Mouse (Mus musculus): Measurements from ENCODE around the gene Sgms1. TPM values are rescaled to one million over a fixed set of nuclear protein-coding genes. Genes with fewer than 3 reads are reported as not detected.

Gene Sgms1
- polyA plus RNA-seq, 2 experiments from 2014 or later: 42.2 to 48.0 TPM

DNA sequence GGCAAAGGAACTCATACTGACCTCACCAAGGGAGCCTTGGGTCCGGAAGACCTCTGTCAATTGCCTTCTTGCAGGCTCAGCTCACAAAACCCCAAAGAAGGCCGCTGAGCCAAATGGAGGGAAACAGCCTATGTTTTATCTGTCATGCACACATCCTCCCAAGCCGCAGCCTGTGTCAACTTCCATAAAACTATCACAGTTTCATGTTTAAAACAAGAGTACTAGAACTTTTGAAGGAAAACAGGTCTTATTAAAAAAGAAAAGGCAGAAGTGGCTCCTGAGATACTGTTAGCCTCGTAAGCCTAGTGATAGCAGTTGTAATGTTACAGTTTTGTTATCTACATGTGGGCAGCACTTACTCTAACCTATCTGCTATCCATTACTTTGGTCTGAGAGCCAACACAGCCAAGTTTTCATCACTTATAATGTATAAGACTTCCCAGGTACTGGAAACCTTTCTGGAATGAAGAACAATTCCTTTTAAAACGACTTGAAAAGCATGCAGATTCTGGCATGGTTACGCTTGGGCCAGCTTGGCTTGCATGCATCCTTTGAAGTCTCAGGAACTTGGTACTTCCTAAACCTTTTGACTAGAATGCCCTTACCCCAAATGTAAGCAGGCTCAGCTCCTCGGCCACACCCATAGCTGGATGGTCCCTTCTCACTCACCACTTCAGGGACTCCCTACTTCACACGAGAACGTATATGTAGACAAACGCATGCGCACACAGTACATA is 150.6 kb downstream of the Sgms1 start:
- ATAC-seq: no peak

- no peak for ATAC-seq
These were observed 151.8 kb downstream of the Sgms1 start for GRCm38 (mm10) chr19:32237685-32238084.

GRCm38 (mm10) chr19:32237173-32237583 is 152.3 kb downstream of the Sgms1 start:
- no peak for ATAC-seq

DNA sequence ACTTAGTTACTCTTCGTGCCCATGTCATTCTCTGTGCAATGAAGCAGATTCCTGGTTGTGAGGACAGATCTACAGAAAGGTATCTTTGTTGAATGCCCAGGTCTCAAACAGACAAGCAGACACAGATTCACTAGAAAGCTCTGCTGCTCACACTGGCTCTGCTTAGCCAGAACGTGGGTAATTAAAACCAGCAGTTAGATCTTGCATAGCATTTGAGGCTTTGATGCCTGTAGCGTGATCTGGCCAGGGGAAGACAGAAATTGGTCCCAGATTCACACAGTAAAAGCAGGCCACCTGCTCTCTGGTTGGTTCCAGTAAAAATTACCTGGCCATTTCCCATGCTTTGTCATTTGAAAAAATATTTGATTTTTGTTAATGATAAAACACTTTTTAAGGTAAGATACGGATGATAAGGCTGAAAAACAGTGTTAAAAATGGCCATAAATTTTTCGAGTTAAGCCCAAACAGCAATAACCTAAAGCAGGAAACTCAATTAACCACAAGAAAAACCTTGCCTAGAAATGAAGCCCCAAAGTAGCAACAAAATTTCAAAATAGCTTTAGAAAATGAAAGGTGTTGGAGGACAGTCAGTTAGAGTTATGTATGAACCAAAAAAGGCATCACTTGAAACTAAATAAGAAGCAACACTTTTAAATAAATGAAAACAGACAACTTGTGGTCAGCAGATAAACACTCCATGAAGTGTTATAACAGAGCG is 154.6 kb downstream of the Sgms1 start:
- peak; percentile 66 for ATAC-seq

GRCm38 (mm10) chr19:32231292-32231691 is 158.2 kb downstream of the Sgms1 start:
- no peak for ATAC-seq

- no peak for ATAC-seq
These were observed 158.7 kb downstream of the Sgms1 start for GRCm38 (mm10) chr19:32230798-32231197.

- no peak for ATAC-seq
These were observed 159.2 kb downstream of the Sgms1 start for GRCm38 (mm10) chr19:32230301-32230700.

DNA sequence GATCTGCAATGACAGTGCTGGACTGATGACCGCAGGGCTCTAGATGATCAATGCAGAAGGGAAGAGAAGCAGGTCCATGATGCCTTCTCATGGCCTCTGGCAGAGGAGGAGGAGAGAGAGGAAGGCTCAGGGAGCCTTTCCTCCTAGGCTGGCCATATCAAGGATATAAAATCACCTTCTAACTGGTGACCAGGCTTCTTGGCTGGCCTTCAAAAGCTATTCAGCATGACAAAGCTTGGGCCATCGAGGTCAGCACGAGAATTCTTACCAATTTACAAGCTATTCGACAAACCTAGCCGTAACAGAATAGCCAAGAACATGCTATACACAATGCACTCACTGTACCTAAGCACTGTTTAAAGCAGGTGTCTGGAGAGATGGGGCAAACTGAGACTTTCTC is 159.7 kb downstream of the Sgms1 start:
- ATAC-seq: no peak

- no peak for ATAC-seq
These were observed 162.3 kb downstream of the Sgms1 start for GRCm38 (mm10) chr19:32227175-32227574.

GRCm38 (mm10) chr19:32225097-32225490 is 164.4 kb downstream of the Sgms1 start:
- ATAC-seq: no peak

GRCm38 (mm10) chr19:32224318-32225096 is 165.0 kb downstream of the Sgms1 start:
- no peak for ATAC-seq

DNA sequence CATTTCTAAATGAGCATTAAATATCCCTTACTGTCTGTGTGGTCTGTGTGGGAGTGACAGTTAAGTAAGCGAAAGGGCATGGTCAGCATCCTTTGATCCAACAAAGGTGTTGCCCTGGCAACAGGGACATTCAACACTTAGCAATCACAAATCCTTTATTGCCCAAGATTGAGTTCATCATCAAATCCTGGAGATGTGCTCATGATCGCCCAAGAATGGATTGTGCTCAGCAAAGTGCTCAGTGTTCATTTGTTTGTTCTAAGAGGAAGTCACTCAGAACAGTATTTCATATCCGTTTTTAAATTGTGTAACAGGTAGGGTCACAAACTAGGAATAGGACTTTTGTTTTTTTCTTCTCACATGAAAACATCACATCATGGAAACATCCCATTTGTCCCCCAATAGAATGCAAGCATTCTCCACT is 165.8 kb downstream of the Sgms1 start:
- ATAC-seq: no peak

- no peak for ATAC-seq
These were observed 167.4 kb downstream of the Sgms1 start for GRCm38 (mm10) chr19:32222083-32222482.

- ATAC-seq: no peak
These were observed 168.5 kb downstream of the Sgms1 start for GRCm38 (mm10) chr19:32220991-32221390.

DNA sequence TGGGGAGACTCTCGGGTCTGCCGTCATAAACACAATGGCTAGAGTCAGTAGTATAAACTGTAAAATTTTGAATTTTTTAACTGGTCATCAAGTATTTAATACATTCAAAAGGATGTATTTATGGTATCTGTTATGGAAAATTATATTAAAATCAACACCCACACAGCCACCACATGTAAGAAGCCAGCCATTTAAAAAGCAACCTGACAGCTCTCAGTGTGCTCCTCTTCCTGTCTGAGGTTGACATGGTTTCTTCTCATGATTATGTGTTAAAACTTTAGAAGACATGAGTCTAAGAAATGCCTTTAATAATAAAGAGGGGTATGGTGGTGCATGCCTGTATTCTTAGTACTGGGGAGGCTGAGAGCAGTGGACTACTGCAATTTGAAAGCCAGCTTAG is 172.8 kb downstream of the Sgms1 start:
- ATAC-seq: peak; percentile 92

- no peak for ATAC-seq
These were observed 174.4 kb downstream of the Sgms1 start for GRCm38 (mm10) chr19:32214905-32215806.

DNA sequence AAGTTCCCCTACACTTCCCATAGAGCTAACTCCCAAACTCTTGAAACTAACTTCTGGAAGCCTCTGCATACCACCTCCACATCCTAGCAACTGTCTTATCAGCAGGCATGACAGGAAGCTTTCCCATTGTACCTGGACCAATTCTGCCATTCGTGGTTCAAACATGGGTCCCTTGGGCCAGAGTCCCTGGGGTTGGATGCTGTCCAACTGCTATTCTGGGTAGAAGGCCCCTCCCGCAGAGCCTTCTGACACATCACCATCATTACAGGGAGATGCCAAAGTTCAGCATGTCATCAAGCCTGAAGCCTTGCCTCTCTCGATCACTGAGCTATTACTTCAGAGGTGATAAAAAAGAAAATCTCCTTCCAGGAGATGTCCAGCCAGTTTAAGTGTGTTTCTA is 175.9 kb downstream of the Sgms1 start:
- ATAC-seq: no peak

DNA sequence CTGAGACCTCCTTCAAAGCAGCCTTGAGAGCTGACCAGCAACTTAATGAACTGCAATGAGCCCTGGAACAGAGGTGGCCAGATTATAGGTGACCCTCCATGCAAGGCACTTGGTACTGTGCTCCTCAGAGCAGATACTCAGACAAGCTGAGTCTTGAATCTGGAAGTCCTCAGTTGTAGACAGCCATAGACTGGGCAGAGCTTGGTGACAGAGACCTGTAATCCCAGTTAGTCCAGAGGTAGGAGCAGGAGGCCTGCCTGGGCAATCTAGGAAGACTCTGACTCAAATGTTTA is 178.3 kb downstream of the Sgms1 start:
- peak; percentile 2 for ATAC-seq

GRCm38 (mm10) chr19:32210450-32211292 is 178.8 kb downstream of the Sgms1 start:
- ATAC-seq: peak; percentile 97

GRCm38 (mm10) chr19:32210099-32210449 is 179.4 kb downstream of the Sgms1 start:
- peak; percentile 59 for ATAC-seq

Data from CD4-positive, CD25-positive, alpha-beta regulatory T cell, adult 4 months (primary cell).